Mouse (Mus musculus) forebrain, embryonic 16.5 days (tissue): ENCODE results near the gene Tacc2. TPM values are rescaled to one million over a fixed set of nuclear protein-coding genes. Genes with fewer than 3 reads are reported as not detected.

Experiments
- ATAC-seq: fragments of 200-750 bp; cut with Nextera tagmentation; 2 replicates; pipeline ENCODE4 v1.8.0; 2017; ENCODE audit warnings: mild to moderate bottlenecking, moderate library complexity
- H3K27ac ChIP-seq: fragments of 300-500 bp; sonication (generic); 2 replicates; pipeline ENCODE4 v1.5.1; 2014; ENCODE audit warnings: low read length, control low read depth
- H3K27me3 ChIP-seq: fragments of 300-500 bp; sonication (generic); replicated peaks from 2 replicates; pipeline ENCODE4 v1.6.1; 2014; ENCODE audit warnings: low read length; ENCODE audit not compliant: control insufficient read depth, insufficient read depth
- H3K36me3 ChIP-seq: fragments of 300-500 bp; sonication (generic); 2 replicates; pipeline ENCODE4 v1.6.1; 2014; ENCODE audit not compliant: control insufficient read depth, insufficient read depth
- H3K4me1 ChIP-seq: fragments of 300-500 bp; sonication (generic); replicated peaks from 2 replicates; pipeline ENCODE4 v1.6.1; 2014; ENCODE audit warnings: low read length; ENCODE audit not compliant: control insufficient read depth, insufficient read depth
- H3K4me2 ChIP-seq: fragments of 300-500 bp; sonication (generic); 2 replicates; pipeline ENCODE4 v1.6.1; 2014; ENCODE audit warnings: mild to moderate bottlenecking, low read length, control low read depth
- H3K4me3 ChIP-seq: fragments of 300-500 bp; sonication (generic); replicated peaks from 2 replicates; pipeline ENCODE4 v1.5.1; 2014; ENCODE audit warnings: mild to moderate bottlenecking, low read length, control low read depth
- H3K9ac ChIP-seq: fragments of 300-500 bp; sonication (generic); replicated peaks from 2 replicates; pipeline ENCODE4 v1.6.1; 2014; ENCODE audit warnings: low read depth, low read length, control low read depth
- H3K9me3 ChIP-seq: fragments of 300-500 bp; sonication (generic); 2 replicates; pipeline ENCODE4 v1.6.1; 2016; ENCODE audit warnings: low read length; ENCODE audit not compliant: control insufficient read depth
- WGBS: fragments of 180-500 bp; shearing (Covaris S2); extraction: QIAGEN DNeasy Blood & Tissue Kit; methylation state at CpG from one replicate; pipeline ENCODE4 v1.1.7; 2014; 5-methylcytosine and 5-hydroxymethylcytosine counted together
- polyA plus RNA-seq: library from polyadenylated mRNA; unstranded; fragments of >200 nt; fragmentation: Nextera tagmentation; extraction: Ambion mirVana; gene quantifications from 2 replicates; pipeline ENCODE4 v1.2.1, GENCODE M21; 2015

The Tacc2 gene
- polyA plus RNA-seq, 1 experiment from 2014 or later: 59.0 TPM

GRCm38 (mm10) chr7:130807749-130808148 is 230.5 kb downstream of the Tacc2 start:
- no peak overlapping the region for H3K4me2 ChIP-seq
- no peak for ATAC-seq
- no peaks in the 10 kb centered on the region for H3K4me1 ChIP-seq
- no peak overlapping the region for H3K27ac ChIP-seq
- no peaks in the 10 kb centered on the region for H3K27me3 ChIP-seq
- no peaks in the 10 kb centered on the region for H3K36me3 ChIP-seq
- no peaks in the 10 kb centered on the region for H3K9me3 ChIP-seq
- H3K4me3 ChIP-seq: no peak overlapping the region
- no peak overlapping the region for H3K9ac ChIP-seq
- 75% methylated on average over 8 of the region's 8 CpGs for WGBS

GRCm38 (mm10) chr7:130808694-130809093 is 231.5 kb downstream of the Tacc2 start:
- no peak overlapping the region for H3K4me2 ChIP-seq
- no peaks in the 10 kb centered on the region for H3K4me1 ChIP-seq
- WGBS: 80% methylated on average over 6 of the region's 6 CpGs
- no peaks in the 10 kb centered on the region for H3K36me3 ChIP-seq
- no peak for ATAC-seq
- no peak overlapping the region for H3K4me3 ChIP-seq
- H3K27me3 ChIP-seq: no peaks in the 10 kb centered on the region
- no peaks in the 10 kb centered on the region for H3K9me3 ChIP-seq
- H3K9ac ChIP-seq: no peak overlapping the region
- no peak overlapping the region for H3K27ac ChIP-seq

GRCm38 (mm10) chr7:130810238-130810637 is 233.0 kb downstream of the Tacc2 start:
- Histone ChIP-seq H3K9me3 (no peaks in the 10 kb centered on the region), H3K4me3 (no peak overlapping the region), H3K4me1 (no peaks in the 10 kb centered on the region), H3K9ac (no peak overlapping the region), H3K4me2 (no peak overlapping the region), H3K27ac (no peak overlapping the region), H3K27me3 (no peaks in the 10 kb centered on the region), H3K36me3 (no peaks in the 10 kb centered on the region)
- ATAC-seq: no peak
- 87% methylated on average over 4 of the region's 4 CpGs for whole genome bisulfite sequencing

- Histone ChIP-seq H3K27ac (no peak overlapping the region), H3K9ac (no peak overlapping the region), H3K9me3 (no peaks in the 10 kb centered on the region), H3K4me3 (no peak overlapping the region), H3K36me3 (no peaks in the 10 kb centered on the region), H3K4me1 (no peaks in the 10 kb centered on the region), H3K27me3 (no peaks in the 10 kb centered on the region), H3K4me2 (no peak overlapping the region)
- no peak for ATAC-seq
- WGBS: 44% methylated on average over 15 of the region's 16 CpGs
Measured at GRCm38 (mm10) chr7:130812407-130812806, 235.2 kb downstream of the Tacc2 start.

Other genes with a start within 250 kb of the Tacc2 start
- 86.3 and 95.4 TPM in 2 replicates for gene Ate1, start 57.1 kb upstream of the Tacc2 start, polyA plus RNA-seq
- 92.2 and 104 TPM in 2 replicates for gene Nsmce4a, start 4.3 kb upstream of the Tacc2 start, polyA plus RNA-seq
- gene Btbd16, start 196.6 kb downstream of the Tacc2 start, polyA plus RNA-seq: not detected in 2 replicates